8 mouse cellular contexts compared by ENCODE assay signal in genomic region chr9:120601488-120602171, GRCm38 (mm10). TPM values are rescaled to one million over a fixed set of nuclear protein-coding genes. Genes with fewer than 3 reads are reported as not detected.
A peak's percentile ranks its signal among the peaks of the same experiment; 100 is the strongest.
DNase-seq lines count a peak whose midpoint lies in the region; ATAC-seq and TF ChIP-seq lines count a peak whose summit lies in the region.

No protein-coding gene starts in this region.

- no peaks in the 10 kb centered on the region for H3K9me3 ChIP-seq in embryonic facial prominence, embryonic 11.5 days (replicated peaks; ENCODE audit: control insufficient read depth, low read length)
- no peaks in the 10 kb centered on the region for H3K9me3 ChIP-seq in intestine, postnatal 0 days (ENCODE audit: control insufficient read depth)
- H3K9me3 ChIP-seq in limb, embryonic 10.5 days (replicated peaks) = no peaks in the 10 kb centered on the region
- no peaks in the 10 kb centered on the region for H3K9me3 ChIP-seq in midbrain, embryonic 11.5 days (ENCODE audit: control insufficient read depth, low read length)

- DNase-seq in 416B (ENCODE audit: low read depth) = peak; percentile 53
- peak; percentile 86 for DNase-seq in adrenal gland, postnatal 14 days
- peak; percentile 86 for DNase-seq in embryonic facial prominence, embryonic 11.5 days (ENCODE audit: low spot score)
- DNase-seq in heart, adult 11 months = peak; percentile 95
- DNase-seq in limb, embryonic 10.5 days (ENCODE audit: low spot score) = peak; percentile 86
- peak; percentile 99 for DNase-seq in midbrain, embryonic 11.5 days (ENCODE audit: low spot score, missing footprints)
- peak; percentile 41 for DNase-seq in spleen, adult 12 weeks (ENCODE audit: low spot score)

- no peak overlapping the region; the same call in 1 of the 2 replicates for H3K9ac ChIP-seq in embryonic facial prominence, embryonic 11.5 days (replicated peaks; ENCODE audit: low read length)
- H3K9ac ChIP-seq in intestine, postnatal 0 days (ENCODE audit: low read depth, low read length) = no peak overlapping the region
- H3K9ac ChIP-seq in midbrain, embryonic 11.5 days (ENCODE audit: low read length) = no peak overlapping the region

- WGBS in embryonic facial prominence, embryonic 11.5 days = 17% methylated on average over 17 of the region's 17 CpGs
- 14% methylated on average over 17 of the region's 17 CpGs for WGBS in intestine, postnatal 0 days
- WGBS in limb, embryonic 10.5 days = 25% methylated on average over 17 of the region's 17 CpGs
- 25% methylated on average over 17 of the region's 17 CpGs for WGBS in midbrain, embryonic 11.5 days

- ATAC-seq in embryonic facial prominence, embryonic 11.5 days (replicated peaks; ENCODE audit: insufficient number of reproducible peaks, low FRiP score, low TSS enrichment, low read depth) = peak; percentile 29
- peak; percentile 90 for ATAC-seq in intestine, postnatal 0 days
- ATAC-seq in midbrain, embryonic 11.5 days (ENCODE audit: low FRiP score) = peak; percentile 64

- H3K36me3 ChIP-seq in embryonic facial prominence, embryonic 11.5 days (replicated peaks; ENCODE audit: control insufficient read depth, insufficient read depth, low read depth, low read length) = no peaks in the 10 kb centered on the region
- no peaks in the 10 kb centered on the region for H3K36me3 ChIP-seq in intestine, postnatal 0 days (ENCODE audit: control insufficient read depth, insufficient read depth)
- no peaks in the 10 kb centered on the region for H3K36me3 ChIP-seq in limb, embryonic 10.5 days
- H3K36me3 ChIP-seq in midbrain, embryonic 11.5 days (ENCODE audit: control insufficient read depth, insufficient read depth, low read length) = no peaks in the 10 kb centered on the region

- no peak overlapping the region for H3K27ac ChIP-seq in embryonic facial prominence, embryonic 11.5 days (replicated peaks; ENCODE audit: low read depth, low read length)
- H3K27ac ChIP-seq in intestine, postnatal 0 days (ENCODE audit: low read depth, low read length) = peak overlapping the region; percentile 50; the same call in 1 of the 2 replicates
- 0 out of 2 replicates have a peak overlapping the region, but pooled peaks have one; percentile 81 for H3K27ac ChIP-seq in limb, embryonic 10.5 days
- no peak overlapping the region for H3K27ac ChIP-seq in midbrain, embryonic 11.5 days (ENCODE audit: low read depth, low read length)

- no peak overlapping the region for H3K4me2 ChIP-seq in embryonic facial prominence, embryonic 11.5 days (ENCODE audit: low read depth, low read length)
- H3K4me2 ChIP-seq in intestine, postnatal 0 days (replicated peaks; ENCODE audit: low read depth) = peak overlapping the region; percentile 65
- no peak overlapping the region for H3K4me2 ChIP-seq in midbrain, embryonic 11.5 days

- peak; percentile 97 for TF ChIP-seq CTCF in intestine, postnatal 0 days (IDR thresholded peaks at IDR 0.05; ENCODE audit: low read depth)

- no peak overlapping the region for H3K4me3 ChIP-seq in embryonic facial prominence, embryonic 11.5 days (ENCODE audit: low read depth, low read length)
- H3K4me3 ChIP-seq in intestine, postnatal 0 days (ENCODE audit: low read depth, low read length) = peak overlapping the region; percentile 29
- no peak overlapping the region for H3K4me3 ChIP-seq in limb, embryonic 10.5 days
- no peak overlapping the region for H3K4me3 ChIP-seq in midbrain, embryonic 11.5 days (ENCODE audit: low read depth, low read length)

- peaks cover 6% of the 10 kb centered on the region; the same call in 1 of the 2 replicates for H3K4me1 ChIP-seq in embryonic facial prominence, embryonic 11.5 days (ENCODE audit: control insufficient read depth, insufficient read depth, low read length)
- H3K4me1 ChIP-seq in intestine, postnatal 0 days (replicated peaks; ENCODE audit: control insufficient read depth, insufficient read depth, low read length) = no peaks in the 10 kb centered on the region
- H3K4me1 ChIP-seq in limb, embryonic 10.5 days = peaks cover 32% of the 10 kb centered on the region
- H3K4me1 ChIP-seq in midbrain, embryonic 11.5 days (ENCODE audit: control insufficient read depth, insufficient read depth, low read length) = peaks cover 21% of the 10 kb centered on the region

- no peaks in the 10 kb centered on the region for H3K27me3 ChIP-seq in embryonic facial prominence, embryonic 11.5 days (ENCODE audit: control insufficient read depth, insufficient read depth, low read length)
- H3K27me3 ChIP-seq in intestine, postnatal 0 days (replicated peaks; ENCODE audit: control insufficient read depth, insufficient read depth, low read length) = no peaks in the 10 kb centered on the region
- no peaks in the 10 kb centered on the region for H3K27me3 ChIP-seq in limb, embryonic 10.5 days (ENCODE audit: low read depth, poor library complexity, severe bottlenecking)
- no peaks in the 10 kb centered on the region for H3K27me3 ChIP-seq in midbrain, embryonic 11.5 days (ENCODE audit: control insufficient read depth, insufficient read depth, low read length)

RNA-seq across cellular contexts. Expression of gene Rpl14, which starts 30.4 kb away (rescaled TPM):
- total RNA-seq in adrenal gland, postnatal 14 days (2021) = 552 and 628 TPM in 2 replicates
- polyA plus RNA-seq in embryonic facial prominence, embryonic 11.5 days (2014; fragmentation: Nextera tagmentation; extraction: Ambion mirVana) = 1,013 and 1,065 TPM in 2 replicates
- polyA plus RNA-seq in intestine, postnatal 0 days (2015; fragmentation: Nextera tagmentation; extraction: Ambion mirVana) = 500 and 505 TPM in 2 replicates
- polyA plus RNA-seq in limb, embryonic 10.5 days (2016; fragmentation: Nextera tagmentation; extraction: Ambion mirVana) = 757 and 864 TPM in 2 replicates
- 871 and 903 TPM in 2 replicates for polyA plus RNA-seq in midbrain, embryonic 11.5 days (2014; fragmentation: Nextera tagmentation; extraction: Ambion mirVana)

Comparison
In these comparisons a context has a peak if more than half of its experiments do, and no peak if none do; other contexts are left out.
1. DNase-seq: peak in every context shown above with its lines; median percentile 99 in midbrain, embryonic 11.5 days; 95 in heart, adult 11 months; 86 in adrenal gland, postnatal 14 days; 86 in embryonic facial prominence, embryonic 11.5 days; 86 in limb, embryonic 10.5 days; 53 in 416B; 41 in spleen, adult 12 weeks.
2. ATAC-seq: peak in every context shown above with its lines; median percentile 90 in intestine, postnatal 0 days; 64 in midbrain, embryonic 11.5 days; 29 in embryonic facial prominence, embryonic 11.5 days.
3. H3K27ac ChIP-seq: peak in intestine, postnatal 0 days (single experiment) and limb, embryonic 10.5 days (single experiment); none in embryonic facial prominence, embryonic 11.5 days (single experiment) and midbrain, embryonic 11.5 days (single experiment).